In the genomic region with DNA sequence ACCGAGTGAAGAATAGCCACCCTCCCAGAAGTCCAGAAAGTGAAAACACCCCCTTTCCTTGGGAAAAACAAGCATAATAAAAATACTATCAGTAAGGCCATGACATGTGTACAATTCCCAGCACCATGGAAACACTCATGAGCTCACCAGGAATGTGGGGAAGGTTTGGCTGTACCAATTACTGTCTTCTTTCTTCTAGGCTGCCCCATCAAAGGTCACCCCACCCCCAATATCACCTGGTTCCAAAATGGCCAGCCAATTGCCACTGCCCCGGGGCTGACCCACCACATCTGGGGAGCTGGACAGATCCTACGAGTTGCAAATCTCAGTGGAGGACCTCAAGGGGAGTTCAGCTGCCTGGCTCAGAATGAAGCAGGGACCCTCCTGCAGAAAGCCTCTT, we compare ENCODE assay signal across 23 mouse cellular contexts.
DNase-seq lines count a peak whose midpoint lies in the region; ATAC-seq lines count a peak whose summit lies in the region.
"Had no signal": no experiment of that assay in that cellular context is flagged by ENCODE, and none has a peak within 500 bp of the region (broad histone marks: within the 10 kb centered on the region; RNA-seq: fewer than 3 reads in every experiment).

No protein-coding gene starts in this region.

- DNase-seq in heart, adult 11 months: peak; percentile 72
- no peak for DNase-seq in heart, postnatal 14 days
- peak; percentile 36 for DNase-seq in neural tube, embryonic 11.5 days (ENCODE audit: low spot score)
- no peak for DNase-seq in neural tube, embryonic 10.5 days (ENCODE audit: extremely low spot score, low spot score)
- peak; percentile 19 for DNase-seq in limb, embryonic 11.5 days (ENCODE audit: low spot score)
- no peak for DNase-seq in retina, embryonic 14.5 days (ENCODE audit: low spot score)
- no peak for DNase-seq in right cerebral cortex, adult 2 months (ENCODE audit: low spot score in 2 of 2)
- DNase-seq: adrenal gland, postnatal 10 days; B cell, adult 2 months; cerebellum, adult 11-12 months; cerebellum, adult 9-10 months; cerebellum, postnatal 36 days; forebrain, postnatal 0 days; gastrocnemius, postnatal 25 days; heart, postnatal 4 days had no signal

- no peaks in the 10 kb centered on the region for H3K9me3 ChIP-seq in neural tube, embryonic 11.5 days (ENCODE audit: control insufficient read depth, low read length)
- H3K9me3 ChIP-seq in limb, embryonic 11.5 days (ENCODE audit: control insufficient read depth, low read length): no peaks in the 10 kb centered on the region
- no peaks in the 10 kb centered on the region for H3K9me3 ChIP-seq in neural tube, embryonic 15.5 days (replicated peaks)
- H3K9me3 ChIP-seq: embryonic facial prominence, embryonic 13.5 days; forebrain, embryonic 13.5 days; G1E; heart, embryonic 13.5 days; intestine, embryonic 15.5 days had no signal

- intact Hi-C loops in heart, postnatal 14 days (cut with DNase I): no loop called here

- H3K4me2 ChIP-seq in neural tube, embryonic 11.5 days (ENCODE audit: low read depth): no peak overlapping the region
- H3K4me2 ChIP-seq in limb, embryonic 11.5 days (ENCODE audit: low read depth, severe bottlenecking): no peak overlapping the region
- no peak overlapping the region for H3K4me2 ChIP-seq in neural tube, embryonic 15.5 days
- H3K4me2 ChIP-seq: embryonic facial prominence, embryonic 13.5 days; forebrain, embryonic 13.5 days; heart, embryonic 13.5 days; intestine, embryonic 15.5 days had no signal

- no peaks in the 10 kb centered on the region for H3K27me3 ChIP-seq in neural tube, embryonic 11.5 days (ENCODE audit: control insufficient read depth, insufficient read depth, low read length)
- H3K27me3 ChIP-seq in limb, embryonic 11.5 days (ENCODE audit: control insufficient read depth, insufficient read depth, low read length): no peaks in the 10 kb centered on the region
- H3K27me3 ChIP-seq in neural tube, embryonic 15.5 days (replicated peaks): no peaks in the 10 kb centered on the region
- H3K27me3 ChIP-seq: embryonic facial prominence, embryonic 13.5 days; forebrain, embryonic 13.5 days; heart, embryonic 13.5 days; intestine, embryonic 15.5 days had no signal

- ATAC-seq in neural tube, embryonic 11.5 days (ENCODE audit: insufficient read depth, low FRiP score, low TSS enrichment): peak; percentile 80
- no peak for ATAC-seq in limb, embryonic 11.5 days (ENCODE audit: insufficient number of reproducible peaks, low FRiP score, low TSS enrichment, low read depth)
- peak; percentile 68 for ATAC-seq in neural tube, embryonic 15.5 days (ENCODE audit: low FRiP score)
- ATAC-seq: CD4-positive, CD25-positive, alpha-beta regulatory T cell, adult 4 months; forebrain, embryonic 13.5 days; forebrain, postnatal 0 days; intestine, embryonic 15.5 days had no signal

- H3K4me3 ChIP-seq in neural tube, embryonic 11.5 days (ENCODE audit: low read depth, low read length): no peak overlapping the region
- no peak overlapping the region for H3K4me3 ChIP-seq in limb, embryonic 11.5 days (ENCODE audit: low read depth, low read length)
- H3K4me3 ChIP-seq in neural tube, embryonic 15.5 days (replicated peaks): no peak overlapping the region
- H3K4me3 ChIP-seq: embryonic facial prominence, embryonic 13.5 days; forebrain, embryonic 13.5 days; gastrocnemius, adult 2 months; heart, embryonic 13.5 days; intestine, embryonic 15.5 days had no signal

- H3K27ac ChIP-seq in neural tube, embryonic 11.5 days (ENCODE audit: low read depth, low read length): no peak overlapping the region
- no peak overlapping the region for H3K27ac ChIP-seq in limb, embryonic 11.5 days (replicated peaks; ENCODE audit: low read depth, low read length)
- no peak overlapping the region; the same call in 1 of the 2 replicates for H3K27ac ChIP-seq in neural tube, embryonic 15.5 days (replicated peaks)
- H3K27ac ChIP-seq: embryonic facial prominence, embryonic 13.5 days; forebrain, embryonic 13.5 days; gastrocnemius, adult 2 months; heart, embryonic 13.5 days; intestine, embryonic 15.5 days had no signal

- H3K36me3 ChIP-seq in neural tube, embryonic 11.5 days (ENCODE audit: control insufficient read depth, insufficient read depth, low read length): no peaks in the 10 kb centered on the region
- no peaks in the 10 kb centered on the region for H3K36me3 ChIP-seq in limb, embryonic 11.5 days (ENCODE audit: control insufficient read depth, insufficient read depth, low read length)
- no peaks in the 10 kb centered on the region for H3K36me3 ChIP-seq in neural tube, embryonic 15.5 days
- H3K36me3 ChIP-seq: G1E; intestine, embryonic 15.5 days had no signal

- H3K9ac ChIP-seq in neural tube, embryonic 11.5 days (ENCODE audit: low read length): no peak overlapping the region
- H3K9ac ChIP-seq in limb, embryonic 11.5 days (ENCODE audit: low read length): no peak overlapping the region
- H3K9ac ChIP-seq in neural tube, embryonic 15.5 days (replicated peaks): no peak overlapping the region
- H3K9ac ChIP-seq: embryonic facial prominence, embryonic 13.5 days; forebrain, embryonic 13.5 days; forebrain, postnatal 0 days; heart, embryonic 13.5 days; intestine, embryonic 15.5 days had no signal

- WGBS in neural tube, embryonic 11.5 days: 36% methylated on average over 3 of the region's 3 CpGs
- 66% methylated on average over 3 of the region's 3 CpGs for WGBS in limb, embryonic 11.5 days
- 7% methylated on average over 3 of the region's 3 CpGs for WGBS in neural tube, embryonic 15.5 days

- peaks cover 16% of the 10 kb centered on the region; the same call in 1 of the 2 replicates for H3K4me1 ChIP-seq in neural tube, embryonic 11.5 days (ENCODE audit: control insufficient read depth, insufficient read depth, low read length)
- H3K4me1 ChIP-seq in limb, embryonic 11.5 days (ENCODE audit: control insufficient read depth, insufficient read depth, low read length): peaks cover 5% of the 10 kb centered on the region; the same call in 1 of the 2 replicates
- H3K4me1 ChIP-seq in neural tube, embryonic 15.5 days: peaks cover 9% of the 10 kb centered on the region
- H3K4me1 ChIP-seq: forebrain, embryonic 13.5 days; intestine, embryonic 15.5 days had no signal

Comparison
In these comparisons a context has a peak if more than half of its experiments do, and no peak if none do; other contexts are left out.
1. DNase-seq: peak in heart, adult 11 months (single experiment), neural tube, embryonic 11.5 days (single experiment) and limb, embryonic 11.5 days (single experiment); none in heart, postnatal 14 days (0 of 2), neural tube, embryonic 10.5 days (single experiment), retina, embryonic 14.5 days (single experiment) and right cerebral cortex, adult 2 months (0 of 2).